Mouse (Mus musculus) embryo, embryonic 10.5 days (tissue): ENCODE measurements around the gene Best2.
A peak's percentile ranks its signal among the peaks of the same experiment; 100 is the strongest.

Source experiments
- DNase-seq: peaks from one replicate; pipeline ENCODE4 v3.0.0-alpha.2; 2015; ENCODE audit warnings: low spot score

Best2 gene

GRCm38 (mm10) chr8:84967532-84968304, 46.6 kb downstream of the Best2 start:
- no peak for DNase-seq

DNA sequence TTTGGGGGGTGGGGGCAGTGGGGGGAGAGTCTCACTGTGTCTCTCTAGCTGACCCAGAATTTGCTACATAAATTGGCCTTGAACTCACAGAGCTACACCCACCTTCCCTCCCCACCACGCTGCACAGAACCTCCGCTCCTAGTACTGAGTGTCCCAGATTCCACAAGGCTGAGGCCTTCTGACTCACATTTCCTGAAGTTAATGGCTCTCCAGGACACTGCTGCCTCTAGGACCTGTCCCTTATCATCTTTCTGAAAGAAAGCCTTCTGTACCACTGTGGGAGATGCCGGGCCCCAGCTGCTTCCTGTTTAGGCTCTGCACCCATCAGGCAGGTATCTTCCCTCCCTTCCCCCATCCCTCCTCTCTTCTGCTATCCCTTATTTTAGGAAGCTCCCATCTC, 47.7 kb downstream of the Best2 start:
- no peak for DNase-seq

DNA sequence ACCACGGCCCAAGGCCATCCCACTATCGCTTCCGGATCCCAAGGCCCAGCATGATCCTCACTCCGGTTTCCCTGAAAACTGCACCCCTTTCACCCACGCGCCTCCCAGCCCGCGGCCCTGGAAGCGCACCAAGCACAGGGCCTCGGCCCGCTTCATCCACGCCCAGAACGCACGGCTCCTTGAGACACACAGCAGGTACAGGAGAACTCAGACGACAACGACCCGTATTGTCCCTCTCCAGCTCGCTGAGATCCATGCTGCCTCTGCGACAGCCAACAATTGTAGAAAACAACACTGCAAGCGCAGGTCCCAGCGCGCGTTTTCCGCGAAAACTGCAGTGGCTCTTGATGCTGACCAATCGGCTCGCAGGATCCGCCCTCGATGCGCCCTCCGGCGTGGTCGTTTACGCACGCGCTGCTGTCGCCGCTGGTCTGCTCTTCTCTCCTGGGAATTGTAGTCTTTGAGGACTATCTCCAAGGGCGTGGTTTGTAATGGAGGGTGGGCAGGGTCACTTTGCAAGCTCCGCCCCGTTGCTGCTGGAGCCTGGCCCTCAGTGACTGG, 48.5 kb downstream of the Best2 start:
- peak; percentile 98 for DNase-seq

DNA sequence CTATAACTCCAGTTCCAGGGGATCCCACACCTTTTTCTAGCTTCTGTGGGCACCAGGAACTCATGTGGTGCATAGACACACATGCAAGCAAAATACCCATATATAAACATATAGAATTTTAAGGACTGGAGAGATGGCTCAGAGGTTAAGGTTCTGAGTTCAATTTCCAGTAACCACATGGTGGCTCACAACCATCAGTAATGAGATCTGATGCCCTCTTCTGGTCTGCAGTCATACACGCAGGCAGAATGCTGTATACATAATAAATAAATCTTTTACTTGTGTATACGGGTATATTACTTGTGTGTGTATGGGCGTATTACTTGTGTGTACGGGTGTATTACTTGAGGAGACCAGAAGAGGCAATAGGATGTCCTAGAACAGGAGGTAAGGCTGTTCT, 50.4 kb downstream of the Best2 start:
- no peak for DNase-seq

DNA sequence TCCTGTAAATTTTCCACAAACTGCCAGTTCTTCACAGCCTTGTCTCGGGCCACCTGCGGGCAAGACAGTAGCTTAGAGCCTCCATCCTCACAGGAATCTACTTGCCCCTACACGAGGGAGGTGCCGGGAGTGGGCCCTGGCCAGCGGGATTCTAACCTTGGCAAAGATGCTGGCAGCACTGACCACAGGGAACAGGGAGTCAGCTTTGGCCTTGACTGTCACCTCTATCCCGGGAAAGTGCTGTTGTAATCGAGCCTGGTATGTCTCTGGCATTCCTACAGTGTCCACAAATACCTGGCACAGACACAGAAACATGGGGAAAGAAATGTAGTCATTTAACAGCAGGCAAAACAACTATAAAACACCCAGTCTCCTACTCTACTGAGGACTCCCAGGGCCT, 54.5 kb downstream of the Best2 start:
- no peak for DNase-seq
